Comparison of ENCODE assay signal across 29 mouse cellular contexts in genomic region chr19:33326706-33327641, GRCm38 (mm10).
A peak's percentile ranks its signal among the peaks of the same experiment; 100 is the strongest.
DNase-seq lines count a peak whose midpoint lies in the region; ATAC-seq and TF ChIP-seq lines count a peak whose summit lies in the region.
"Had no signal": no experiment of that assay in that cellular context is flagged by ENCODE, and none has a peak within 500 bp of the region (broad histone marks: within the 10 kb centered on the region; RNA-seq: fewer than 3 reads in every experiment).

No protein-coding gene starts in this region.

- H3K4me1 ChIP-seq in forebrain, embryonic 13.5 days = no peaks in the 10 kb centered on the region
- H3K4me1 ChIP-seq in forebrain, embryonic 11.5 days (replicated peaks; ENCODE audit: control insufficient read depth, insufficient read depth, low read length) = no peaks in the 10 kb centered on the region
- no peaks in the 10 kb centered on the region for H3K4me1 ChIP-seq in stomach, postnatal 0 days (replicated peaks; ENCODE audit: control insufficient read depth, insufficient read depth)
- H3K4me1 ChIP-seq in intestine, embryonic 15.5 days (replicated peaks) = no peaks in the 10 kb centered on the region
- H3K4me1 ChIP-seq: embryonic facial prominence, embryonic 12.5 days; hindbrain, embryonic 13.5 days; limb, embryonic 12.5 days; lung, embryonic 15.5 days; megakaryocyte, embryonic 14.5 days; midbrain, embryonic 12.5 days; neural tube, embryonic 12.5 days had no signal

- no peak overlapping the region for H3K4me3 ChIP-seq in forebrain, embryonic 13.5 days
- H3K4me3 ChIP-seq in forebrain, embryonic 11.5 days (ENCODE audit: low read depth, low read length) = no peak overlapping the region
- no peak overlapping the region for H3K4me3 ChIP-seq in stomach, postnatal 0 days (ENCODE audit: low read depth, low read length)
- no peak overlapping the region for H3K4me3 ChIP-seq in intestine, embryonic 15.5 days (replicated peaks)
- H3K4me3 ChIP-seq: embryonic facial prominence, embryonic 12.5 days; hindbrain, embryonic 13.5 days; left cerebral cortex, adult 2 months; limb, embryonic 12.5 days; lung, embryonic 15.5 days; megakaryocyte, embryonic 14.5 days; midbrain, embryonic 12.5 days; myocyte; neural tube, embryonic 12.5 days had no signal

- TF ChIP-seq CTCF in brain, embryonic 14.5 days (IDR thresholded peaks at IDR 0.05; ENCODE audit: borderline replicate concordance, extremely low read depth, insufficient read depth, insufficient read length) = no peak
- TF ChIP-seq CTCF in stomach, postnatal 0 days (IDR thresholded peaks at IDR 0.05; ENCODE audit: low read depth) = no peak

- H3K27me3 ChIP-seq in forebrain, embryonic 13.5 days = no peaks in the 10 kb centered on the region
- H3K27me3 ChIP-seq in forebrain, embryonic 11.5 days (ENCODE audit: control insufficient read depth, insufficient read depth, low read length) = no peaks in the 10 kb centered on the region
- no peaks in the 10 kb centered on the region for H3K27me3 ChIP-seq in stomach, postnatal 0 days (ENCODE audit: control insufficient read depth, insufficient read depth, low read length)
- H3K27me3 ChIP-seq in intestine, embryonic 15.5 days (replicated peaks) = no peaks in the 10 kb centered on the region
- H3K27me3 ChIP-seq: embryonic facial prominence, embryonic 12.5 days; hindbrain, embryonic 13.5 days; limb, embryonic 12.5 days; lung, embryonic 15.5 days; megakaryocyte, embryonic 14.5 days; midbrain, embryonic 12.5 days; neural tube, embryonic 12.5 days had no signal

- no peak overlapping the region for H3K4me2 ChIP-seq in forebrain, embryonic 13.5 days
- H3K4me2 ChIP-seq in forebrain, embryonic 11.5 days (ENCODE audit: low read depth, low read length, severe bottlenecking) = no peak overlapping the region
- no peak overlapping the region for H3K4me2 ChIP-seq in stomach, postnatal 0 days (replicated peaks; ENCODE audit: low read depth)
- H3K4me2 ChIP-seq in intestine, embryonic 15.5 days (replicated peaks) = no peak overlapping the region
- H3K4me2 ChIP-seq: embryonic facial prominence, embryonic 12.5 days; heart, embryonic 11.5 days; hindbrain, embryonic 13.5 days; limb, embryonic 12.5 days; lung, embryonic 15.5 days; midbrain, embryonic 12.5 days; neural tube, embryonic 12.5 days had no signal

- no peak for DNase-seq in forebrain, embryonic 11.5 days (ENCODE audit: low spot score)
- DNase-seq in MN1 (ENCODE audit: low spot score) = peak; percentile 26
- DNase-seq in brain, embryonic 14.5 days (ENCODE audit: low read depth) = peak; percentile 67
- DNase-seq in stomach, postnatal 0 days (ENCODE audit: low spot score) = no peak
- DNase-seq in left cerebral cortex, adult 18-20 months (ENCODE audit: low spot score in 2 of 2) = no peak
- DNase-seq: adrenal gland, postnatal 14 days; cerebellum, adult 11-12 months; cerebellum, adult 9-11 months; embryo, embryonic 11 days; gastrocnemius, postnatal 14 days; heart, postnatal 4 days; kidney, adult 9 months; kidney, postnatal 25 days; lung, postnatal 36 days; right cerebral cortex, adult 18-20 months; thymus, postnatal 4 days had no signal

- no peak overlapping the region for H3K9ac ChIP-seq in forebrain, embryonic 13.5 days
- H3K9ac ChIP-seq in forebrain, embryonic 11.5 days (ENCODE audit: low read length) = no peak overlapping the region
- H3K9ac ChIP-seq in stomach, postnatal 0 days (ENCODE audit: low read length) = no peak overlapping the region
- no peak overlapping the region for H3K9ac ChIP-seq in intestine, embryonic 15.5 days
- H3K9ac ChIP-seq: embryonic facial prominence, embryonic 12.5 days; hindbrain, embryonic 13.5 days; limb, embryonic 12.5 days; lung, embryonic 15.5 days; midbrain, embryonic 12.5 days; neural tube, embryonic 12.5 days had no signal

- H3K27ac ChIP-seq in forebrain, embryonic 13.5 days = no peak overlapping the region
- no peak overlapping the region for H3K27ac ChIP-seq in forebrain, embryonic 11.5 days (ENCODE audit: low read depth, low read length)
- no peak overlapping the region for H3K27ac ChIP-seq in stomach, postnatal 0 days (replicated peaks)
- no peak overlapping the region for H3K27ac ChIP-seq in intestine, embryonic 15.5 days
- H3K27ac ChIP-seq: embryonic facial prominence, embryonic 12.5 days; hindbrain, embryonic 13.5 days; left cerebral cortex, adult 2 months; limb, embryonic 12.5 days; lung, embryonic 15.5 days; midbrain, embryonic 12.5 days; neural tube, embryonic 12.5 days had no signal

- peak; percentile 63; the same call in 1 of the 2 replicates for ATAC-seq in forebrain, embryonic 13.5 days
- ATAC-seq in forebrain, embryonic 11.5 days (replicated peaks; ENCODE audit: low FRiP score) = no peak
- no peak for ATAC-seq in stomach, postnatal 0 days (ENCODE audit: low FRiP score, low TSS enrichment)
- ATAC-seq in intestine, embryonic 15.5 days = no peak
- ATAC-seq: intestine, postnatal 0 days had no signal

- TF ChIP-seq POLR2A in brain, embryonic 14.5 days (IDR thresholded peaks at IDR 0.05; ENCODE audit: borderline replicate concordance, extremely low read depth, insufficient read depth, insufficient read length, poor library complexity, severe bottlenecking) = no peak

- H3K36me3 ChIP-seq in forebrain, embryonic 13.5 days (ENCODE audit: poor library complexity, severe bottlenecking) = no peaks in the 10 kb centered on the region
- no peaks in the 10 kb centered on the region for H3K36me3 ChIP-seq in forebrain, embryonic 11.5 days (ENCODE audit: control insufficient read depth, insufficient read depth, low read length)
- H3K36me3 ChIP-seq in stomach, postnatal 0 days (ENCODE audit: control insufficient read depth, insufficient read depth, low read length) = no peaks in the 10 kb centered on the region
- H3K36me3 ChIP-seq in intestine, embryonic 15.5 days = no peaks in the 10 kb centered on the region
- H3K36me3 ChIP-seq: embryonic facial prominence, embryonic 12.5 days; hindbrain, embryonic 13.5 days; limb, embryonic 12.5 days; lung, embryonic 15.5 days; midbrain, embryonic 12.5 days; neural tube, embryonic 12.5 days had no signal

- TF ChIP-seq EP300 in stomach, postnatal 0 days (optimal IDR thresholded peaks at IDR 0.05) = peak; percentile 40

- H3K9me3 ChIP-seq in forebrain, embryonic 13.5 days (replicated peaks) = no peaks in the 10 kb centered on the region
- no peaks in the 10 kb centered on the region for H3K9me3 ChIP-seq in forebrain, embryonic 11.5 days (ENCODE audit: control insufficient read depth, low read length)
- H3K9me3 ChIP-seq in stomach, postnatal 0 days (ENCODE audit: control insufficient read depth, low read length) = no peaks in the 10 kb centered on the region
- no peaks in the 10 kb centered on the region for H3K9me3 ChIP-seq in intestine, embryonic 15.5 days
- H3K9me3 ChIP-seq: embryonic facial prominence, embryonic 12.5 days; hindbrain, embryonic 13.5 days; limb, embryonic 12.5 days; lung, embryonic 15.5 days; megakaryocyte, embryonic 14.5 days; midbrain, embryonic 12.5 days; neural tube, embryonic 12.5 days had no signal

- WGBS in forebrain, embryonic 13.5 days = 37% methylated on average over 4 of the region's 4 CpGs
- WGBS in forebrain, embryonic 11.5 days = 47% methylated on average over 4 of the region's 4 CpGs
- 23% methylated on average over 4 of the region's 4 CpGs for WGBS in stomach, postnatal 0 days
- WGBS in intestine, embryonic 15.5 days = 54% methylated on average over 4 of the region's 4 CpGs

Comparison
In these comparisons a context has a peak if more than half of its experiments do, and no peak if none do; other contexts are left out.
1. DNase-seq: peak in MN1 (single experiment) and brain, embryonic 14.5 days (single experiment); none in forebrain, embryonic 11.5 days (single experiment), stomach, postnatal 0 days (single experiment) and left cerebral cortex, adult 18-20 months (0 of 2).